Comparison of ENCODE assay signal across 8 mouse cellular contexts in genomic region chr2:69587896-69588295, GRCm38 (mm10). TPM values are rescaled to one million over a fixed set of nuclear protein-coding genes. Genes with fewer than 3 reads are reported as not detected.
DNase-seq lines count a peak whose midpoint lies in the region; TF ChIP-seq lines count a peak whose summit lies in the region.

No protein-coding gene starts in this region.

- H3K27me3 ChIP-seq in embryonic facial prominence, embryonic 10.5 days (replicated peaks; ENCODE audit: low read depth, poor library complexity, severe bottlenecking) = peaks cover 72% of the 10 kb centered on the region

- peaks cover 2 to 5% of the 10 kb centered on the region in 2 experiments; a peak in 1 of 4 replicates for H3K4me1 ChIP-seq in ES-E14 (ENCODE audit: control insufficient read depth in 2 of 2, insufficient read depth in 2 of 2, low read length in 2 of 2, poor library complexity in 1 of 2)
- peaks cover 35% of the 10 kb centered on the region for H3K4me1 ChIP-seq in embryonic facial prominence, embryonic 10.5 days

- no peak overlapping the region; the same call in 1 of the 2 replicates for H3K9ac ChIP-seq in ES-E14 (ENCODE audit: insufficient read depth, low read depth, low read length, poor library complexity, severe bottlenecking)

- H3K4me3 ChIP-seq in ES-E14 (ENCODE audit: insufficient read depth in 1 of 2, low read depth in 1 of 2, low read length in 2 of 2, poor library complexity in 1 of 2, severe bottlenecking in 1 of 2) = peak overlapping the region; percentile 45 to 76
- H3K4me3 ChIP-seq in embryonic facial prominence, embryonic 10.5 days = peak overlapping the region; percentile 77

- no peak overlapping the region for H3K27ac ChIP-seq in ES-E14 (ENCODE audit: insufficient read depth, low read depth, low read length, poor library complexity, severe bottlenecking)
- H3K27ac ChIP-seq in embryonic facial prominence, embryonic 10.5 days (replicated peaks) = no peak overlapping the region

- WGBS in embryonic facial prominence, embryonic 10.5 days = under 1% methylated on average over 23 of the region's 23 CpGs

- H3K9me3 ChIP-seq in ES-E14 (ENCODE audit: control insufficient read depth, insufficient read depth, low read depth, low read length) = no peaks in the 10 kb centered on the region
- H3K9me3 ChIP-seq in embryonic facial prominence, embryonic 10.5 days = no peaks in the 10 kb centered on the region

- DNase-seq in ES-E14 (ENCODE audit: low read depth, low spot score) = peak; percentile 25
- DNase-seq in embryonic facial prominence, embryonic 10.5 days (ENCODE audit: low spot score) = peak; percentile 42
- peak; percentile 79 for DNase-seq in kidney, adult 11 months
- DNase-seq in lung, postnatal 10 days = peak; percentile 16
- no peak for DNase-seq in urinary bladder, postnatal 36 days (ENCODE audit: low spot score in 2 of 2)
- no peak for DNase-seq in gastrocnemius, postnatal 4 days (ENCODE audit: low spot score in 2 of 2)
- DNase-seq in adrenal gland, adult 18-20 months (ENCODE audit: low spot score in 2 of 2) = no peak
- DNase-seq in natural killer cell, adult 2 months (ENCODE audit: low spot score in 2 of 2) = no peak

- in situ Hi-C loops in ES-E14 (cut with MboI; ENCODE audit: low sequenced_read_pairs in 2 of 2, unreplicated experiment in 2 of 2) = loop anchor here in 1 of 2 experiments (5.0 to 25.0 kb wide), 3 partner anchors 874 to 1949 kb away; partner anchors contain the start of genes Dlx1, Dlx2 and Sp5

- no peaks in the 10 kb centered on the region for H3K36me3 ChIP-seq in ES-E14 (ENCODE audit: control insufficient read depth, insufficient read depth, low read length, poor library complexity, severe bottlenecking)
- H3K36me3 ChIP-seq in embryonic facial prominence, embryonic 10.5 days (replicated peaks) = no peaks in the 10 kb centered on the region

TF ChIP-seq in ES-E14, 5 proteins besides CTCF, POLR2A, EP300 and RAD21:
- no peak for TF ChIP-seq ZC3H11A (IDR thresholded peaks at IDR 0.05; ENCODE audit: borderline replicate concordance, low read depth, low read length)
- no peak for TF ChIP-seq ZNF384 (IDR thresholded peaks at IDR 0.05; ENCODE audit: low read depth, low read length)
- 0 out of 2 replicates have a peak, but pooled peaks have one; percentile 32 for TF ChIP-seq HCFC1 (IDR thresholded peaks at IDR 0.05; ENCODE audit: borderline replicate concordance, insufficient read depth, low read length)
- no peak for TF ChIP-seq CHD2 (IDR thresholded peaks at IDR 0.05; ENCODE audit: low read depth, low read length)
- no peak for TF ChIP-seq MAFK (IDR thresholded peaks at IDR 0.05; ENCODE audit: insufficient read depth, low read depth, low read length)

RNA-seq across cellular contexts. Expression of gene Lrp2, which starts 2.0 kb away (rescaled TPM):
- total RNA-seq in ES-E14 (2012; rRNA removed) = 103 and 124 TPM in 2 replicates
- 1.5 and 1.6 TPM in 2 replicates for polyA plus RNA-seq in embryonic facial prominence, embryonic 10.5 days (2016; fragmentation: Nextera tagmentation; extraction: Ambion mirVana)
- under 1 TPM; 0.05 to 0.10 TPM for total RNA-seq in gastrocnemius, postnatal 4 days (2021)
- total RNA-seq in adrenal gland, adult 18-20 months (2021) = 1 to 10 TPM in 1 of 2 experiments, under 1 TPM in 1; 0.45 to 1.2 TPM

RNA-seq across cellular contexts. Expression of gene Bbs5, which starts 59.1 kb away (rescaled TPM):
- 7.8 and 8.3 TPM in 2 replicates for total RNA-seq in ES-E14 (2012; rRNA removed)
- 12.5 and 19.3 TPM in 2 replicates for polyA plus RNA-seq in embryonic facial prominence, embryonic 10.5 days (2016; fragmentation: Nextera tagmentation; extraction: Ambion mirVana)
- total RNA-seq in gastrocnemius, postnatal 4 days (2021) = 1 to 10 TPM; 6.3 to 6.7 TPM
- 1 to 10 TPM; 6.5 to 9.2 TPM for total RNA-seq in adrenal gland, adult 18-20 months (2021)

Comparison
In these comparisons a context has a peak if more than half of its experiments do, and no peak if none do; other contexts are left out.
1. DNase-seq: peak in ES-E14 (single experiment), embryonic facial prominence, embryonic 10.5 days (single experiment), kidney, adult 11 months (single experiment) and lung, postnatal 10 days (single experiment); none in urinary bladder, postnatal 36 days (0 of 2), gastrocnemius, postnatal 4 days (0 of 2), adrenal gland, adult 18-20 months (0 of 2) and natural killer cell, adult 2 months (0 of 2).
2. RNA of gene Lrp2, which starts 2.0 kb away (total RNA-seq): 103 to 124 TPM in ES-E14; 0.45 to 1.2 TPM in adrenal gland, adult 18-20 months and 0.05 to 0.10 TPM in gastrocnemius, postnatal 4 days; every median in the first group is over 10 times any median in the second.